Mouse (Mus musculus) forelimb bud, embryonic 11.5 days (tissue): ENCODE data around the gene Sh3rf1.

Source experiments
- DNase-seq: peaks from one replicate; pipeline ENCODE4 v3.0.0-alpha.2; 2012; ENCODE audit warnings: low read depth, low spot score

Gene Sh3rf1

DNA sequence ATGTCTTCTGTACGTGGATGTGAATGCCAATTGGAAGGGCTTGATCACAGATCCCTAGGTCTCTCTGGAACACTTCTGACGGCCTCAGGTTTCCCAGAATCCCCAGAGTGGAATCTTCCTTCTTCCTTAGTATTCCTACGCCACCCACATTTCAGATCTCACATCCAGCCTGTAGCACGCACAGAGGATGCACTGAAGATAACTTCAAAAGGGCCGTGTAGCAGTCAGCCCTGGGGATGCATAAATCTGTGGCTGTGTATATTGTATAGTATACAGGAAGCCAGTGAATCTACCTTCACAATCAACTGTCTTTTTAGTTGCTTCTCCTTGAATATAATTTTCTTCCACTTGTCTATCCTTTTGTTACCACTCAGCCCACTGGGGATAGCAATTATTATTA is 98.1 kb downstream of the Sh3rf1 start:
- DNase-seq: no peak

DNA sequence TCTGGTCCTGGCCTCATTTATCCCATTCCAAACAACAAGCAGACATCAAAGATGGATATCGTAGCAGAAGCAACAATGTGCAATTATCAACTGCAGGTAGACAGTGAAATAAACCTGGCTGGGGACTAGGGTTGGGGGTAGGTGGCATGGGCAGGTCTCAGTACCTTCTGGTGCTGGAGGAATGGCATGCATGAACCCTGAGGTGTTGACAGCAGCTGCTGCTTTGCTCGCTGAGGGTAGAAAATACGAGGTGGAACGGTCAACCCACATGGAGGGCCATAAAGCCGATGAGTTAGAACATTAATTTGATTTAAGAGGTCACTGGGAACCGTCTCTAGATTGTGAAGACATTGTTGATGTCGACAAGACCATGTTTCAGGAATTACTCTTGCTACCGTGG is 98.8 kb downstream of the Sh3rf1 start:
- DNase-seq: peak; percentile 21

DNA sequence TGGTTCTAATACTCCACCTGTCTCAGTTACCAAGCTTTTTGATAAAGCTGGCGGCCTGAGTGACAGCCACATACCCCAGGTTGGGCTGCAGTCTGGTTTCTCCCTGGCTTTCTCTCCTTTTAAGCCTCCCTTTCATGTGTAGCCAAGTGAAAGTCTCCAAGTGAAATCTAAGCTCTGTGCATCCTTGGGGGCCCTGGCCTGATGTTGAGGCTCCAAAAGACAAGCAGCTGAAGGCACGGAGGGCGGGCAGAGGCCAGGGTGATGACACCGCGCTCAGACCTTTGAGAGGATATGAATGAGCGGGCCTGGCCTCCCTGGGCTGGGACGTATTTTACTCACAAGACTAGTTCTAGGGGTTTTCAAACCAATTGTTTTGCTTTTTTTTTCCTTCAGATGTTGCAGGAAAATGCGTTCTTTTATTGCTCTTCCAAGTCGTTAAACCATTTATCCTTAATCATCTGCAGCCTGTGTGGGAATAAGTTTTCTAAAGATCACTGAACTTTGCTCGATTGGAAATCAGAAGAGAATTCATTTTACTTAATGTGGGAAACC is 100.8 kb downstream of the Sh3rf1 start:
- no peak for DNase-seq

DNA sequence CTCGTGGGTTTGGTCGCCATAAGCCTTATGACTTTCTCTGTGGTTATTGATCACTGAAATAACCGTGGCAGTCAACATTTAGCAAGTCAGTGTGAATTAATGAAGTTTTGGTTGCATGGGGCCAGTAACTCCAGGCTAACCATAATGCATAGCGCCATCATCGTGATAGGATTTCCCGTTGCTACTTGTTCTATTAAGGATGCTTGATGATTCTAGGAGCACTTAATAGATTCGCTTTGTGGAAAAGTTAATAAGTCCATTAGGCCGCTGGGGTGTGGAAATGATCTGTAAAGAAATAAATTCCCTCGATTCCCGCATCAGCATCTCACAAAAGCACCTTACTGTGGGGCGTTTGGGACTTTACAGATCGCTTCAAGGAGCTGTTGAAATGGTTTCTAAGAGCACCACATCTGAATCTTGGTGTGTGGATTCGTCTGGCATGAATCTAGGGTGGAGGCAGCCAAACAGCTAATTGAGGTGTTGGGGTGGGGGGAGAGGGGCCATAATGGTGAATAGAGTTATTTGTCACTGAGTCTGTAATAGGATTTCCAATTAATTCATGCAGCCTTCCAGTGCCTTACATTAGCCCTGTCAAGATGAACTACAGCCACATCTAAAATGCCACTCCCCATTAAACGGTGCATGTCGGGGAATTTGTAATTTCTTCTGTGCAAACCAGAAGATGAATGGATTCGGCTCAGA is 101.5 kb downstream of the Sh3rf1 start:
- no peak for DNase-seq

DNA sequence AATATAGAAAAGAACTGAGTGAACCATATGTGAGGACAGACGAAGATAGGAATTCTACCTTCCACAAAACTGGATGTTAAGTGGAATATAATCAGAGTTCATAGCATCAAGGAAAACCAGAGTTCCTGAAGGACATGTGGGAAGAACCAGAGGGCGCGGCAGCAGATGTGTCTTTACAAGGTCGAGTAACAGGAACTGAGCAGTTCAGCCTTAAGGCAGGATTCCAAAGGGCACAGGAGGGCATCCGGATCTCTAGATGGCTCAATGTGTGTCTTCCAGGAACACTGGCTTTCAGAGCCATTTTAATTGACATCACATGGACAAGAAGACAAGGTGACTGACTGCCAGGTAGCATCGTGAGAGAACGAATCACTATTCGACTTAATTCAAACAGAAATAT is 102.6 kb downstream of the Sh3rf1 start:
- no peak for DNase-seq

DNA sequence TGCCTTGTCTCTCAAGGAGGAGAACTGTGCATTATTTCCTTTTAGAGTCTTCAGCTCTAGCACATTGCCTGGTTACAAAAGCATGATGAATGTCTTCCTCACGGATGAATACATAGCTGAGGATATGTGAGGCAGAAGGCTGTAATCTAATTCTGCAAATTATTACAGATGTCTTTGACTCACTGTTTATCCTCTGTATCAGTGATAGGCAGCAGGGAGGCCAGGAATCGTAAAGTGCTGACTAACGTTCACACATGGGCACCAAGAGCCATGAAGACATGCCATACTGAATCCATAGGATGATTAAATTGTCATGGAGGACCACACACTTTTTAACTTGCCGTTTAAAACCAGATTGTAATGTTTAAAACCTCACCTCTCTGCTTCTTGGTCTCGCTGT is 103.7 kb downstream of the Sh3rf1 start:
- no peak for DNase-seq

DNA sequence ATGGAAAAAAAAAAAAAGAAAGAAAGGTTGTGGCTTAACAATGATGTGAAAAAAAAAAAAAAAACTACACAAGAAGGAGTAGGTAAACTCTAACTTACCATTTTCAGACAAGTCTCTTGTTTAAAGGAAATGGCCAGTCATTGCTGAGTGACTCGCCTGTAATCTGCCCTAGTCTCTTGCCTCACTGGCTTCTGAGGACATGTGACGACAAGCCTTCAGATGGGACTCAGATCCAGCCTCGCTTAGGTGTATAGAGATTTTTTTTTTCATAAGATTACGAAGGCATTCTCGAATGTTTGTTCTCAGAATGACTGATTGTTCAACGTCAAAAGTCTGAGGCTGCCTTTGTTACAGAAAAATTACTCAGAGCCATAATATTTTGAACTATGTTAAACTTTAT is 116.0 kb downstream of the Sh3rf1 start:
- DNase-seq: no peak

DNA sequence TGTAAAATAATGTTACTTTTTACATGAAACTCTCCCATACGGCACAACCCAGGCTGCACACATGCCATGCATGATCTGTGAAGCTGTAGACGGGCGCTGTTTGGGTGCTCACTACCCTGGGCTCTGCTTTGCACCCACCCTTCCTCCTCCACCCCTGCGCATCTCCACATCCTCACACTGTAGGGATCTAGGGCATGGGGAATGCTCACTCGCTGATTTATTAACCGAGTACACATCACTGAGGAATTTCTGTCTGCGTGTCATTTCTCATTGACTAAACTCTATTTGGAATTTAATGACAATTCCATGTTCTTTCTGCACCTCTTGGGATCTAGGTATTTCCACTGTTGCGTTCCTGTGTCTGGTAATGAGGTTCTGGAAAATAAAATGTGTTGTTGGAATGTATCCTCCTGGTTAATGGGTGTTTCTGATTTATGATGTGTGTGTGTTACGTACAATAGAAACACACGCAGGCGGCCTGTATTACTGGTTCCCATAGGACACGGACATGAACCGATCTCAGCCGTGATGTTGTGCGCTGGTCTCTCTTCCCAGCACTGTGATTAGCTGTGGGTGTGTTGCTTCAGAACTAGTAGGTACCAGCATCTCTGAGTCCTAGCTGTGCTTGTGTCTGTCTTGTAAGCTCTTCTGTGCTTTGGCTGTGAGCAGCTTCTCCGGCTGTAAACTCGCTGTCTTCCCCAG is 116.8 kb downstream of the Sh3rf1 start:
- DNase-seq: peak; percentile 29

DNA sequence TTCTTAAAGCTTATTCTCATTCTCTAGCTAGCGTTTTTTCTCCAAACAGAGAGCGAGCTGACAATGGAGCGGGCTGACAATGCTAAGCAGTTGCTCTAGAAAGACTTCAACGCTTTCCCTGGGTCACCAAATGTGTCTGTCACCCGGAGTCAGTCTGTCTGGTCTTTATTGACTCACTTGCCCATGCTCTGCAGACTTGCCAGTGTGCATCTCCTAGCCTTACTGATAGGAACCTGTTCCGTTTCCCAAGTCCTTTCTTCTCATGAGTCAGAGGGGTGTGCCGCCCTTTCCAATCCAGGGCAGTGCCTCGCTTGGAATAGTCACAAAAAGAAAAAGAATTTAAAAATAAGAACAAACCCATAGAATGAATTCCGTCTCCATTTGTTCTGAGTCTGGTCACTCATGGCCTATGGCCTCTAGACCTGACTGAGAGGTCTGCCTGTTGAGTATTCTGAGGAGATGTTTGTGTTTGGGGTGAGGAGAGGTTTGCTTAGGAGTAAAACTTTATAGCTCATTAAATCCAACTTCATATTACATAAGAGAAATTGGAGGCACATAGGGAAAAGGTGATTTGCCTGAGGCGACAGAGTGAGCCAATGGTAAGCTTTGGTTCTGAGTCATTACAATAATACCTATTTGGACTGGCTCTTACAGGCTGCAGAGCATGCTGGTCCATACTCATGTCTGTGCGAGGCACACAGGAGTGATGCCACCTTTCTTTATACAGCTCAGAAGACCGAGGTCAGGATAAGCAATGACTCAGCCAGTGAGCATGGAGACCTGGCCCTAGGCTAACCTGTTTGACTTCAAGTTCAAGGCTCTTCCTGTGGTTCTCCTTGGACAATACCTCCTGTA is 118.1 kb downstream of the Sh3rf1 start:
- DNase-seq: no peak

DNA sequence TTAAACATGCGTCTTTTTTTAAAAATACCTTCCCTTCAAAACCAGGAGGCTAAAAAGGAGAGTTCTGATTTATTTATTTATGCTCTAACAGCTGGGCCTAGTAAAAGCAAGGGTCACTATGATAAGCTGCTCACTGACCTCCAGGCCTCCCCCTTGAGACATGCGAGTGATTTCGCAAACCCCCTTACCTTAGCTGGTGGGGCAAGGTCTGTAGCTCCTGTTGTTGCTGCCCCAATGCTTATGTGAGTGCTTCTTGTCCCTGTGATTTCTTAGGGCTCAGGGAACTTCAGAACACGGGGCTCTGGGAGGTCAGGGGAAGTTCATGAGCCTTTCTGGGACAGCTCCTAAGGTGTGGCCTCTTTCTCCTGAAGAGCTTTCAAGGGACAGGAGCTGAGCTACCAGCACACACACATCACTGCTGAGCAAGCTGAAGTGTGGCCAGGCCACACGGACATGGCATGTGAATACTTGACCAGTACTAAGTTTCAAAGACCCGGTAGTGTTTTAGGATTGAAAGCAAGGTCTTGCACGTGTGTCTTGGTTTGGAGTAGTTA is 118.9 kb downstream of the Sh3rf1 start:
- DNase-seq: no peak

DNA sequence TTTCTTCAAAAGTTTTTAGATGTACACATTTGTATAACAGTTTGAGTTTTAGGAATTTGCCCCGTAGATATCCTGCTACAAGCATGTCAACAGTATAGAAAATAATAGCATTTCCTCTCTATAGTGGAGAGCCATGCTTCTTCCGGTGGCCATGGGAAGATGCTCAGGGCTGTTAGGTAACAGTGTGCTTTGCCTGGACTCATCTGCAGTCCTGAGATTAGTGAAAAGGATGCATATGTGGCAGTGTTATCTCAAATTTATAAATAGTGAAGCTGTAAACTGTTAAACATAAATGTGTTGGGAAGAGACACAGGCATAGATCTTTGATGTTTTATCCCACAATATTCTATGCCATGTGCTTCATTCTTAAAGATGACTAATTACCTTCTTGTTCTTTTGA is 120.8 kb downstream of the Sh3rf1 start:
- DNase-seq: no peak

DNA sequence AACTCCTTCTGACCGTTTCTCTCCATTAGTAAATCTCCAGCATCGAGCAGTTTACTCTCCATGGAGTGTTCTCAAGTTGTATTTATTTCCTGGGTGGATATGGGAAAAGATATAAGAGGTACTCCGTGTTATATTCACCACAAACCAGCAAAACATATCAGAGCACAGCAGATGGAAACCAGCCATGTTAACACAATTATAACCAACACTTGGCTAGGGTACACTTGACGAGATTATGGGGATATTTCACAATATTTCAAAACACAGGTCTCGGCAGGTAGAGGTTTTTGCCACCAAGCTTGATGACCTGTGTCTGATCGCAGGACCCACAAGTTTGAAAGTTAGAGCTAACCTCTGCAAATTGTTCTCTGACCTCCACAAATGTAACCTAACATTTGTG is 123.3 kb downstream of the Sh3rf1 start:
- no peak for DNase-seq

DNA sequence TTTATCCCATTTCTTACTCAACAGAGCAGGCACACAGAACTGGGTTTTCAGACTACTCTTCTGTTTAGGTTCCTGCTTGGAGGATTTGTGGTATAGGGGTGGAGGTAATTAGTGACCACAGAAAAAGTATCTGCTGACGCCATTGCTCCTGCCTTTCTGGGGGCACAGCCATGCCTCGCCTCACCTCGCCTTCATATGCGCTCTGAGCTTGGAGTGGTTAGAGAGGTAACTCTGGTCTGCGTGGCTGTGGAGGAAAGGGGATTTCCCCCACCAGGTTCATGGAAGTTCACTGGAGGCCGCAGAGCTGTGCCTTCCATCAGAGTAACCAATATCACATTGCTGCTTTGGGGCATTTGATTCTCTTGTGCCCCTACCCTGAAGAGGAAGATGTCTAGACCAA is 123.9 kb downstream of the Sh3rf1 start:
- DNase-seq: no peak

DNA sequence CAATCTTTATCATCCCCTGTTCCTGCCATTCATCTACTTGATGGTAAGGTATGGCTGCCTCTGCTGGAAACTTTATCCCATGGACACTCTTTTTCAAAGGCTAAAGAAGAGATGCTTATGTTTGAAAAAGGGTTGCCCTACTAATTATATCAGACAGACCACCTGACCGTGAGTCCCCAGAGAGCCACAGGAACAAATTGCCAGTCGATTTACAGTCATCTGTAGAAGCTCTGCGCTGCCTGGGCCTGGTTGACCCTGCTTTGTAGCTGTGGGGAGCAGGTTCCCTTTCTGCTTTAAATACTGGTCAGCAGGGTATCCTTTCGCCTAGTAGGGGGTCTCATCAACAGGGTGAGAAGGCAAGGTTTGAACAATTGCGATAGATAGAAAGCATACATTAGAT is 124.4 kb downstream of the Sh3rf1 start:
- DNase-seq: no peak

DNA sequence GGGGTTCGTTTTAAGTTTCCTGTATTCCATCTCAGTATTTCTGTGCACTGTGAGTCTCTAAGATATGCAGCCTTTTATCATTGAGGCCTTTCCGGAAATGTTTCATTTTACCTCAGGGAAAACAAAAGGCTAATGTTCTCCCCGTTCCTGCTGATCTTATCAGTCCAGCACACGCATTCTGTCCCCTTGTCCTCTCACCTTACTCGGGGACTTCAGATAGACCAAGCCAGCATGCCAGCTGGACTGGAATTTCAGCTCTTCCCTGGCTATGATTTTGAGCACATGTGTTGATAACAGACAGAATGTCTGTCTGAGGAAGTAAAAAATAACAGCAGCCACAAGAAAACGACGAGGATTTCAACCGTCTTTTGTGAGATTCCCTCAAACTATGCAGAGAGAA is 124.8 kb downstream of the Sh3rf1 start:
- no peak for DNase-seq

DNA sequence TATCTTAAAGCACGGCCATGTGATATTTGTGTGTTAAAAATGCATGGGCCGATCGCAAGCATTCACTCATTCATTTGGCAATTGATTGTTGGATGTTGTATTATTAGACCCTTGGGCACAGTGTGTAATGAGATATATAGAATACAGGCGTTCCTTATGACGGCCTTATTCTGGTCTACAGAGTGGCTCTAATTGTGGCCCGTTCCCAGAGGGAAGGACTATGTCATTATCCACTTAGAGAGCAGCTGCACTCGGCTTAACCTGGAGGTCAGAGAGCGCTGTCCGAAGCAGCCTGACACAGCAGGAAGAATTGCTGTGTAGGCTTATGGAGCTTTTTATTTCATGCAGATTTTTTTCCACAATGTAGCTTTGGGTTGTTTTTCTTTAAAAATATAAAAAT is 126.8 kb downstream of the Sh3rf1 start:
- no peak for DNase-seq

DNA sequence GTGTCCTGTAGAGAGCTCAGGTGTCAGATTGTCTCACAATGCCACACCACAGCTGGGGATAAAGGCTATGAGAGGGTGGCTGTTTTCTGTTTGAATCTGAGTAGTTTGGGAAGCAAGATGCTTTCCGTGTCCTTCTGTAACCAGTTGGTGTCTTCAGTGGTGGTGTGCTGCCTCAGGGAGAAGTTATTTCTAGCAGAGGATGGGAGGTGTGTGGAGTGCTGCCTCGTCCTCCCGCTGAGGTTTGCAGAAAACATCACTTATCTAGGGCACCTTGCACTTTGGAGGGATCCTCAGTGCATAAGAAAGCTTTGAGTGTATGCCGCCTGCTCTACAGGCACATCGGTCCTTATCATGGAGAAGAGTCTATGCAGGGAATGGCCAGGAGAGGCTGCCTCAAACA is 128.0 kb downstream of the Sh3rf1 start:
- no peak for DNase-seq

DNA sequence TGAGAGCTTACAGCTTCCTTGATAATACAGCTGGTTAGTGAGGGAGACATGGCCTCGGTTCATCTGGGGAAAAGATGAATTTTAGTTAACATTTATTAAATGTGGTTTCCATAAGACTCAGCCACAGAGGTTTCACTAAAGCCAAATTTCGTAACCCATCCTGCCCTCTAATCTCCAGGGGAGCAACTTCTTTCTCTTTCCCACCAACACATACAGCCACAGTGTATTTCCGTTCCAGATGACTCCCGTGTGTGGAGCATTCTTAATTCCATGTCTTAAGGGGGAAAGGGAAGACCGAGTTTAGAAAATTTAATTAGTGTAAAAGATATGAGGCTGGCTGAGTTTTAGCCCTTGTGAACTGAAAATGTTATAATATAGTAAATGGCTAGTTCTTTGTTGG is 131.8 kb downstream of the Sh3rf1 start:
- no peak for DNase-seq

DNA sequence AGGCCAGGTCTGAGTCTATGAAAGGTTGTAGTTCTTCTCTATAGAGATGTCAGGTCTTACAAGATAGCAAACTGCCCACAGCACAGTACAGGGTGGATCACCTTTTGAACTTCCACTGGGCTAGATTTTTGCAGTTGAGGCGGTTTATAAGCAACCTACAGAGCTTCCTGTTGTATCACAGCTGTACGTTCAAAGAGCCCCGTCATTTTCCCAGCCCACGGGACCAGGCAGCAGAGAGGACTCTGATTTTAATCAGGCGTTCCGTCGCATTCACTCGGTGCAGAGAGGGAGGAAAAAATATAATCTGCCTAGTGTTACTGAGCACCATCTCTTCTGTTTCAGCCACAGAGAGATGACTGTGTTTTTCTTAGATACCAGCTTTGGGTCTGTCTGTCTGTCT is 135.3 kb downstream of the Sh3rf1 start:
- DNase-seq: no peak

DNA sequence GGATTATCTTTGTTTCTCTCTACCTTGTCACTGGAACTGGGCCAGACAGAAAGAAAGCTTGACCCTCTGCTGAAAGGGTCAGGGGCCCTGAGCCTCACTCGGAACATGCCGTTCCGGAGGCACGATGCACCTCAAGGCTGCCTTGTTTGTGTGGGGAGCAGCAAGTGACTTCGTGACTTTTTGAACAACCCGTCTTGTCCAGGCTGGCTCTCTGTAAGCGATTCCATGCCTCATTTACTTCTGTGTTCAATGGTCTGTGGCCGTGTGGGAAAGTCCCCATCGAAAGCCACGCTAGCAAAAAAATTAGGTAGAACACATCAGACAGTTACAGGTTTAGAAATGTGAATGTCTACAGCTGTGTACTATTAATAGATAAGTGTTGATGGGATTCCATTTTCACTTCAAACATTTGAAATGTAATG is 136.2 kb downstream of the Sh3rf1 start:
- DNase-seq: no peak

DNA sequence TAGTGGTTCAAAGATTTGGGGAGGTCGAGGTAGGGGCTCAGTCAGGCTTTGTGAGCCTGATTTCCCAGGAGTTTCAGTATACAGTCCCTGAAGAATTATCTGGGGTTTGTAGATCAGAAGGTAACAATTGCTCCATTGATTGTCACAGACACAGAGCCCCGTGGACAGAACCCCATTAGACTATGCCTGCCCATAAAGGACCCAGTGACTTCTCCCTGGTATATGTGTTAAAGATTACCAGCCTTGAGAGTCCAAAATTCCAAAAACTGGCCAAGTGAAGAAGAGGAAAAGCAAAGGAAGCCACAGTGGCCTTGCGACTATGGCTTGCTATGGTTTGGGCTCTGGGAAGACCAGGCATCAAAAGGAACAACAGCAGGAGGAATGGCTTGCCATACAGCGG is 136.7 kb downstream of the Sh3rf1 start:
- no peak for DNase-seq

DNA sequence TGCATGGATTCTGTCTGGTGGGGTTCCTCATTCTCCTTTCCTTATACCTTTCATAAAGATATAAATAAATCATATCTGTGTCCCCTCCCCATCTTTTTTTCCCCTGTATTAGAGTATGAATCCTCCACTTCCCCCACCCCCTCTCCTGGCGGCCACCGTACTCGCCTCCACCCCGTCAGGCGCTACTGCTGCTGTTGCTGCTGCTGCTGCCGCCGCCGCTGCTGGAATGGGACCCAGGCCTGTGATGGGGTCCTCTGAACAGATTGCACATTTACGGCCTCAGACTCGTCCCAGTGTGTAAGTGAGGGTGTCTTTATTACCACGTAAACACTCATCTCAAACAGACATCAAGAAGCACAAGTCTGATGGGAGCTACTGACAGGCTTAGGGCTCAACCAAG is 137.8 kb downstream of the Sh3rf1 start:
- no peak for DNase-seq
